ENCODE assay signal across 20 mouse cellular contexts in genomic region chr1:43302657-43303056, GRCm38 (mm10).
DNase-seq lines count a peak whose midpoint lies in the region; ATAC-seq and TF ChIP-seq lines count a peak whose summit lies in the region.
"Had no signal": no experiment of that assay in that cellular context is flagged by ENCODE, and none has a peak within 500 bp of the region (broad histone marks: within the 10 kb centered on the region; RNA-seq: fewer than 3 reads in every experiment).

No protein-coding gene starts in this region.

- H3K4me2 ChIP-seq in heart, embryonic 14.5 days (ENCODE audit: low read length): no peak overlapping the region
- no peak overlapping the region for H3K4me2 ChIP-seq in kidney, embryonic 16.5 days (replicated peaks; ENCODE audit: low read depth, low read length)
- H3K4me2 ChIP-seq: limb, embryonic 12.5 days; liver, embryonic 12.5 days; midbrain, embryonic 11.5 days had no signal

- no peak overlapping the region for H3K9ac ChIP-seq in heart, embryonic 14.5 days (ENCODE audit: low read length)
- H3K9ac ChIP-seq in kidney, embryonic 16.5 days (replicated peaks; ENCODE audit: low read length): no peak overlapping the region
- H3K9ac ChIP-seq: limb, embryonic 12.5 days; liver, embryonic 12.5 days had no signal

- H3K9me3 ChIP-seq in heart, embryonic 14.5 days (ENCODE audit: control insufficient read depth, low read length): no peaks in the 10 kb centered on the region
- no peaks in the 10 kb centered on the region for H3K9me3 ChIP-seq in kidney, embryonic 16.5 days (ENCODE audit: low read length)
- H3K9me3 ChIP-seq: hindbrain, embryonic 10.5 days; limb, embryonic 12.5 days; liver, embryonic 12.5 days had no signal

- no peak overlapping the region for H3K4me3 ChIP-seq in heart, embryonic 14.5 days (ENCODE audit: control insufficient read depth in 1 of 2, insufficient read depth in 1 of 2, low read depth in 1 of 2, low read length in 2 of 2)
- H3K4me3 ChIP-seq in kidney, embryonic 16.5 days (ENCODE audit: low read length): no peak overlapping the region
- H3K4me3 ChIP-seq: hindbrain, embryonic 10.5 days; limb, embryonic 12.5 days; liver, embryonic 12.5 days had no signal

- no peak overlapping the region for H3K27ac ChIP-seq in heart, embryonic 14.5 days (replicated peaks in 1 of 2; ENCODE audit: control insufficient read depth in 1 of 2, insufficient read depth in 1 of 2, low read depth in 2 of 2, low read length in 2 of 2)
- 0 out of 2 replicates have a peak overlapping the region, but pooled peaks have one; percentile 4 for H3K27ac ChIP-seq in kidney, embryonic 16.5 days (ENCODE audit: low read length)
- H3K27ac ChIP-seq: hindbrain, embryonic 10.5 days; limb, embryonic 12.5 days; liver, embryonic 12.5 days; macrophage had no signal

- POLR2A ChIA-PET in Patski (lab: Charles Lee): no interaction called here

- no peaks in the 10 kb centered on the region for H3K36me3 ChIP-seq in heart, embryonic 14.5 days (ENCODE audit: control insufficient read depth, insufficient read depth, low read length)
- H3K36me3 ChIP-seq in kidney, embryonic 16.5 days (ENCODE audit: insufficient read depth, low read length): no peaks in the 10 kb centered on the region
- H3K36me3 ChIP-seq: hindbrain, embryonic 10.5 days; limb, embryonic 12.5 days; liver, embryonic 12.5 days had no signal

- ATAC-seq in heart, embryonic 14.5 days (ENCODE audit: insufficient number of reproducible peaks, insufficient read depth, low FRiP score, low read depth): peak; percentile 50; the same call in 1 of the 2 replicates
- ATAC-seq in kidney, embryonic 16.5 days (ENCODE audit: low FRiP score, low TSS enrichment): no peak
- ATAC-seq in Patski: peak; percentile 16
- ATAC-seq in megakaryocyte progenitor cell, adult 5-6 weeks (replicated peaks; ENCODE audit: poor library complexity): peak; percentile 21
- ATAC-seq: liver, embryonic 12.5 days had no signal

- no peak for TF ChIP-seq CTCF in Patski (IDR thresholded peaks at IDR 0.05)

- no peaks in the 10 kb centered on the region for H3K27me3 ChIP-seq in heart, embryonic 14.5 days (ENCODE audit: control insufficient read depth, insufficient read depth, low read length)
- no peaks in the 10 kb centered on the region for H3K27me3 ChIP-seq in kidney, embryonic 16.5 days (ENCODE audit: insufficient read depth, low read length)
- no peaks in the 10 kb centered on the region for H3K27me3 ChIP-seq in Patski
- H3K27me3 ChIP-seq: limb, embryonic 12.5 days had no signal

- DNase-seq in heart, postnatal 4 days: no peak
- DNase-seq in kidney, postnatal 4 days: no peak
- no peak for DNase-seq in Patski (ENCODE audit: low read depth, low spot score)
- no peak for DNase-seq in thymus, postnatal 4 days
- DNase-seq in cerebellum, adult 11 months: no peak
- DNase-seq: cerebellum, adult 2 months; heart, adult 18-20 months; kidney, adult 2 months; kidney, postnatal 36 days; lung, adult 2 months; retina, postnatal 1 day; thymus, postnatal 14 days had no signal

- 47% methylated on average over 7 of the region's 7 CpGs for WGBS in heart, embryonic 14.5 days
- 71% methylated on average over 7 of the region's 7 CpGs for WGBS in kidney, embryonic 16.5 days

- in situ Hi-C loops in Patski (cut with MboI; ENCODE audit: low pct_unique_long_range_greater_than_20kb): loop anchor here (5.0 kb wide), 2 partner anchors 140 to 440 kb away; partner anchors contain the start of gene Nck2

- peaks cover 3 to 6% of the 10 kb centered on the region in 2 experiments; a peak in 3 of 4 replicates for H3K4me1 ChIP-seq in heart, embryonic 14.5 days (ENCODE audit: control insufficient read depth in 2 of 2, insufficient read depth in 2 of 2, low read length in 2 of 2)
- H3K4me1 ChIP-seq in kidney, embryonic 16.5 days (ENCODE audit: insufficient read depth, low read length): peaks cover 17% of the 10 kb centered on the region
- H3K4me1 ChIP-seq: hindbrain, embryonic 10.5 days had no signal

- CTCF ChIA-PET in Patski (lab: Charles Lee): no interaction called here
